Mouse (Mus musculus): ENCODE measurements around the gene Iqschfp. TPM values are rescaled to one million over a fixed set of nuclear protein-coding genes. Genes with fewer than 3 reads are reported as not detected.

Gene Iqschfp
- polyA plus RNA-seq, 1 experiment from 2014 or later: not detected

DNA sequence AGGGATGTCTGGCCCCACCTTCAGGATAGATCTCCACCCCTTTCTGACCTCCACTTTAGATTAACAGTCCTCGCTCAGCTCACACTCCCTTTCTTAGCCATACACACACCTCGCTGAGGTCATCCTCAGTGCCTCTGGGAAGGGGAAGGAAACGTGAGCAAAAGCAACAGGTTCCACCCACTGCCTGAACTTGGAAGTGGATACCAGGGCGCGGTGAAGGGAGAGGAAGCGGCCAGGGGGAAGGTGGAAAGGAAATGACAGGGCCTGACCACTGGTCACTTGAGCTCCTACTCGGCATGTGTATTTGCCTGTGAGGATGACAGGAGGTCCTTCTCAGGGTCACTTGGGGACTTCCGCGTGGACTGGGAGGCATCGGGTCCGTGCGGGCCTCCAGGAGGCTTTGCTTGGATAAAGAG lies 601.1 kb downstream of the Iqschfp start:
- DNase-seq (no peak), ATAC-seq (peak; percentile 40; the same call in 1 of the 2 replicates)
- Histone ChIP-seq H3K9ac (replicated peaks) (peak overlapping the region; percentile 60), H3K4me2 (ENCODE audit: low read depth, low read length) (peak overlapping the region; percentile 96), H3K9me3 (ENCODE audit: low read length) (no peaks in the 10 kb centered on the region), H3K27ac (ENCODE audit: low read depth) (peak overlapping the region; percentile 63), H3K27me3 (ENCODE audit: insufficient read depth, low read length) (peaks cover 43% of the 10 kb centered on the region), H3K4me3 (ENCODE audit: low read depth, low read length) (peak overlapping the region; percentile 60), H3K36me3 (replicated peaks; ENCODE audit: insufficient read depth, low read length) (no peaks in the 10 kb centered on the region), H3K4me1 (ENCODE audit: insufficient read depth) (peaks cover 19% of the 10 kb centered on the region)
- TF ChIP-seq EP300 (IDR thresholded peaks at IDR 0.05; ENCODE audit: low read depth) (no peak), CTCF (IDR thresholded peaks at IDR 0.05; ENCODE audit: low read depth) (no peak)
- 3% methylated on average over 12 of the region's 12 CpGs for WGBS (ENCODE audit: insufficient replicate concordance)

DNA sequence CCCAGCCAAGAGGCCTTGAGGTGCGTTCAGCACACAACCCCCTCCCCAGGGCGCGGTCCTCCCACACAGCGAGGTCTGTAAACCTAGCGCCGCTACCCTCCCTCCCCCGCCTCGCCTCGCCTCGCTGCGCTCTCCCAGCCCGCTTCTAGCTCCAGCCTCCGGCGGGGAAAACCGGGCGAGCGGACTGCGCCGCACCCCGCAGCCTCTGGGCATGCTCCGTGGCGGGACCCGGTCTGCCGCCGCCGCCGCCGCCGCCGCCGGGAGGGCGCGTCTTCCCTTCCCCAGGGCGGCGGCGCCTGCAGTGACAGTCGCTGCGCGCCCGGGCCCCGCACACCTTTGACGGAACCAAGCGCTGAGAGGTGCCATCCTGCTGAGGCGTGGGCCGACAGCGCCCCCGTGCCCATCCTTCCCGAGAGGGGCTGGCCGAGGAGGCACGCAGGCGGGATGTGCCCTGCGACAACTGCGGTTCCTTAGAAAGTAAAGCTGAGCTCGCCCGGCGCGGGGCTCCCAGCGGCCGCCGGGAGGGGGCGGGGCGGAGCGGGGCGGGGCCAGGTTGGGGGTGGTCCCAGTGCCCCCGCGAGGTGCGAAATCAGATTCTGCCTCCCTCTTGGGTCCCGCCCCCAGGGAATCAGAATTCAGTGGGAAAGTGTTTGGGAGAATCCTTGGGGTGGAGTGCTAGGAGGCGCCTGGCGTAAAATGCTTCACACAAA lies 601.7 kb downstream of the Iqschfp start:
- TF ChIP-seq CTCF (IDR thresholded peaks at IDR 0.05; ENCODE audit: low read depth) (no peak), EP300 (IDR thresholded peaks at IDR 0.05; ENCODE audit: low read depth) (no peak)
- DNase-seq (peak; percentile 67), ATAC-seq (peak; percentile 65)
- under 1% methylated on average over 56 of the region's 70 CpGs for WGBS (ENCODE audit: insufficient replicate concordance)
- Histone ChIP-seq H3K27ac (ENCODE audit: low read depth) (peak overlapping the region; percentile 63), H3K36me3 (replicated peaks; ENCODE audit: insufficient read depth, low read length) (no peaks in the 10 kb centered on the region), H3K4me3 (ENCODE audit: low read depth, low read length) (peak overlapping the region; percentile 60), H3K4me2 (ENCODE audit: low read depth, low read length) (peak overlapping the region; percentile 96), H3K4me1 (ENCODE audit: insufficient read depth) (peaks cover 19% of the 10 kb centered on the region), H3K27me3 (ENCODE audit: insufficient read depth, low read length) (peaks cover 43% of the 10 kb centered on the region), H3K9ac (replicated peaks) (peak overlapping the region; percentile 60), H3K9me3 (ENCODE audit: low read length) (no peaks in the 10 kb centered on the region)

DNA sequence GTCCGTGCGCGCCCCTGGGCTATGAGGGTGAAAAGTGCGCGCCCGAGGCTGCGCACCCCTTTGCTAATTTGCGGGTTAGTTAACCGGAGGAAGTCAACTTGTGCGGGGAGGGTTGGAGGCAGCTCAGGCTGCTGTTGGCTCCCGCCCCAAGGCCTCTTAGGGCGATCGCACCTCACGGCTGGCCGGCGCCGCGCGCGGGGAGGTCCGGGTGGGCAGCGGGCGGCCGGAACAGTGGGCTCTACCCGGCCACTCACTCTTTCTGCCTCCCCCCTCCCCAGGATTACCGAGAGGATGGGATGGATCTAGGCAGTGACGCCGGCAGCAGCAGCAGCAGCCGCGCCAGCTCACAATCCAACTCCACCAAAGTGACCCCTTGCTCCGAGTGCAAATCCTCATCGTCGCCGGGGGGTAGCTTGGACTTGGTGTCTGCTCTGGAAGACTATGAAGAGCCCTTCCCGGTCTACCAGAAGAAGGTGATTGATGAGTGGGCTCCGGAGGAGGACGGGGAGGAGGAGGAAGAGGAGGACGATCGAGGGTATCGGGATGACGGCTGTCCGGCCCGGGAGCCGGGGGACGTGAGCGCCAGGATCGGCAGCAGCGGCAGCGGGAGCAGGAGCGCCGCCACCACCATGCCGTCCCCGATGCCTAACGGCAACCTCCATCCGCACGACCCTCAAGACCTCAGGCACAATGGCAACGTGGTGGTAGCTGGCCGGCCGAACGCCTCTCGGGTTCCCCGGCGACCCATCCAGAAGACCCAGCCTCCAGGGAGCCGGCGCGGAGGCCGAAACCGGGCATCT lies 602.5 kb downstream of the Iqschfp start:
- no peaks in the 10 kb centered on the region for H3K9me3 ChIP-seq (ENCODE audit: low read length)
- no peak for ATAC-seq
- H3K27ac ChIP-seq (ENCODE audit: low read depth): peak overlapping the region; percentile 40; the same call in 1 of the 2 replicates
- no peaks in the 10 kb centered on the region for H3K36me3 ChIP-seq (replicated peaks; ENCODE audit: insufficient read depth, low read length)
- H3K27me3 ChIP-seq (ENCODE audit: insufficient read depth, low read length): peaks cover 43% of the 10 kb centered on the region
- no peak for TF ChIP-seq CTCF (IDR thresholded peaks at IDR 0.05; ENCODE audit: low read depth)
- peak overlapping the region; percentile 96 for H3K4me2 ChIP-seq (ENCODE audit: low read depth, low read length)
- H3K4me1 ChIP-seq (ENCODE audit: insufficient read depth): peaks cover 19% of the 10 kb centered on the region
- H3K4me3 ChIP-seq (ENCODE audit: low read depth, low read length): peak overlapping the region; percentile 60
- peak; percentile 27 for DNase-seq
- under 1% methylated on average over 67 of the region's 68 CpGs for WGBS (ENCODE audit: insufficient replicate concordance)
- H3K9ac ChIP-seq (replicated peaks): peak overlapping the region; percentile 55

DNA sequence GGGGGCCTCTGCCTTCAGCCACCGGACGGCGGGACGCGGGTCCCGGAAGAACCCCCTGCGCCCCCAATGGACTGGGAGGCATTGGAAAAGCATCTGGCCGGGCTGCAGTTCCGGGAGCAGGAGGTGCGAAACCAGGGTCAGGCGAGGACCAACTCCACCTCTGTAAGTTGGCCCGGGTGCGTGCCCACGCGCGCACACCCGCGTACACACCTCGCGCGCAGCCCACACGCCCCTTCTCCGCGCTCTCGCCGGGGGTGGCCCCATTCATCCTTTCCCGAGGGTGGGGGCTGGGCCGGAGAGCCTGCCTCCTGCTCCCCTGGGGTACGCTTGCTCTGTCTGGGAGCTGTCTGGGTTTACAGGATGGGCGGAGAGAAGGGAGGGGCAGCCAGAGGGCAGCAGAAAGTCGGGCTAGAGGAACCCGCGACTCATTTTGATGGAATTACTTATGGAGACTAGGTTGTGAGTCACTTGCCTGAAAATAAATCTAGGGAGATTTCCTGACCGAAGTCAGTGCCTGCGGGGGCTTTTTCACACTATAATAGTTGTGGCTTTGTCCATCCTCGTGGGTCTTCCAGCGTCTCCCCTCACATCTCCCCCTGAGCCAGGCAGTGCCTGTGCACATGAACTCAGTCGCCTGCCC lies 603.2 kb downstream of the Iqschfp start:
- H3K36me3 ChIP-seq (replicated peaks; ENCODE audit: insufficient read depth, low read length): no peaks in the 10 kb centered on the region
- DNase-seq: peak; percentile 23

DNA sequence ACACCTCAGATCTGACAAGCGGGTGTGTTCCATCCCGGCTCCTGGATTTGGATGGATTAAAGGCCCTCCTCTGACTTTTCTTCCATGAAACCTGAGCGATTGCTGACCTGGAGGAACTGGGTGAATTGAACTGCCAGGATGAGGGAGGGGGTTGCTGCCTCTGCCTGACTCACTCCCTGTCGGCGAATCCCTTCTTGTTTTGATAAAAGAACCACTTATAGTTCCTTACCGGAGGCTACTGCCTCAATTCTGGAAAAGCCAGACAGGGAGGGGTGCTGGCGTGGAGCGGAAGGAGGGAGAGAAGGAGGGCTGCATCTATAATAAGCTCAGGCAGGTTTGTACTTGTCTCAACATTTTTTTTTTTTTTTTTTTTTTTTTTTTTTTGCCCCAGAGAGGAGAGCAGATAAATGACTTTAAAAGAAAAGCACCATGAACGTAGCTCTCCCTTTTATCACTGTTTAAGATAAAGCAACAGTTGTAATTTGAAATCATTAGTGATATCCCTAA lies 603.8 kb downstream of the Iqschfp start:
- peaks cover 43% of the 10 kb centered on the region for H3K27me3 ChIP-seq (ENCODE audit: insufficient read depth, low read length)
- peak overlapping the region; percentile 60 for H3K4me3 ChIP-seq (ENCODE audit: low read depth, low read length)
- ATAC-seq: no peak
- TF ChIP-seq EP300 (IDR thresholded peaks at IDR 0.05; ENCODE audit: low read depth): no peak
- no peak for TF ChIP-seq CTCF (IDR thresholded peaks at IDR 0.05; ENCODE audit: low read depth)
- no peak overlapping the region for H3K9ac ChIP-seq (replicated peaks)
- WGBS (ENCODE audit: insufficient replicate concordance): 13% methylated on average over 9 of the region's 9 CpGs
- no peaks in the 10 kb centered on the region for H3K36me3 ChIP-seq (replicated peaks; ENCODE audit: insufficient read depth, low read length)
- no peaks in the 10 kb centered on the region for H3K9me3 ChIP-seq (ENCODE audit: low read length)
- H3K27ac ChIP-seq (ENCODE audit: low read depth): no peak overlapping the region
- no peak for DNase-seq
- peak overlapping the region; percentile 96 for H3K4me2 ChIP-seq (ENCODE audit: low read depth, low read length)
- H3K4me1 ChIP-seq (ENCODE audit: insufficient read depth): peaks cover 19% of the 10 kb centered on the region

More for the DNA sequence above, 603.2 kb downstream of the Iqschfp start:
- Histone ChIP-seq H3K4me1 (ENCODE audit: insufficient read depth) (peaks cover 19% of the 10 kb centered on the region), H3K27me3 (ENCODE audit: insufficient read depth, low read length) (peaks cover 43% of the 10 kb centered on the region), H3K4me3 (ENCODE audit: low read depth, low read length) (peak overlapping the region; percentile 60), H3K9ac (replicated peaks) (peak overlapping the region; percentile 55), H3K4me2 (ENCODE audit: low read depth, low read length) (peak overlapping the region; percentile 96), H3K9me3 (ENCODE audit: low read length) (no peaks in the 10 kb centered on the region), H3K27ac (ENCODE audit: low read depth) (no peak overlapping the region)
- no peak for TF ChIP-seq CTCF (IDR thresholded peaks at IDR 0.05; ENCODE audit: low read depth)
- WGBS (ENCODE audit: insufficient replicate concordance): 1% methylated on average over 37 of the region's 38 CpGs
- ATAC-seq: no peak; the same call in 1 of the 2 replicates

DNA sequence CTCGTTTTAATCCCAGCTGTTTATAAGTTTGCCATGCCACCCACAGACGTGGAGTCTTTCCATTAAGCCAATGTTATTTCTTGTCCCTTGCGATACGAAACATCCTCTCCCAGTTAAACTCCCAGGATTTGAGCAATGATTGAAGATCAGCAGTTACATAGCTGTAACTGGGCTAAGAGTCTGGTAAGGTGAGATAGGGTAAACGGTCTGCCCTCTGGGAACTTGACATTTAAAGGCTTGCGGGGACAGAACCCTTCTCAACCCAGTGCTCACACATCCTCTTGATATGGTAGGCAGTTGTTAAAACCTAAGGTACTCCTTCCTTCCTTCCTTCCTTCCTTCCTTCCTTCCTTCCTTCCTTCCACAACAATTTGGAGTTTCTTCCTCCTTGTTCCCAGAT lies 604.5 kb downstream of the Iqschfp start:
- Histone ChIP-seq H3K36me3 (replicated peaks; ENCODE audit: insufficient read depth, low read length) (no peaks in the 10 kb centered on the region), H3K9ac (replicated peaks) (no peak overlapping the region), H3K4me3 (ENCODE audit: low read depth, low read length) (no peak overlapping the region), H3K27ac (ENCODE audit: low read depth) (no peak overlapping the region), H3K4me1 (ENCODE audit: insufficient read depth) (peaks cover 19% of the 10 kb centered on the region), H3K27me3 (ENCODE audit: insufficient read depth, low read length) (peaks cover 43% of the 10 kb centered on the region), H3K4me2 (ENCODE audit: low read depth, low read length) (no peak overlapping the region), H3K9me3 (ENCODE audit: low read length) (no peaks in the 10 kb centered on the region)
- no peak for TF ChIP-seq EP300 (IDR thresholded peaks at IDR 0.05; ENCODE audit: low read depth)
- TF ChIP-seq CTCF (IDR thresholded peaks at IDR 0.05; ENCODE audit: low read depth): no peak
- no peak for ATAC-seq
- WGBS (ENCODE audit: insufficient replicate concordance): 44% methylated on average over 6 of the region's 6 CpGs
- no peak for DNase-seq

All from liver, postnatal 0 days (tissue).